Mouse (Mus musculus) midbrain, embryonic 15.5 days (tissue): ENCODE data around the gene Gnmt. TPM values are rescaled to one million over a fixed set of nuclear protein-coding genes. Genes with fewer than 3 reads are reported as not detected.

Source experiments
- ATAC-seq: fragments of 200-750 bp; cut with Nextera tagmentation; replicated peaks from 2 replicates; pipeline ENCODE4 v1.8.0; 2017; ENCODE audit warnings: moderate TSS enrichment
- H3K27ac ChIP-seq: fragments of 300-500 bp; sonication (generic); 2 replicates; pipeline ENCODE4 v1.5.1; 2015; ENCODE audit warnings: mild to moderate bottlenecking, inconsistent platforms
- H3K27me3 ChIP-seq: fragments of 300-500 bp; sonication (generic); replicated peaks from 2 replicates; pipeline ENCODE4 v1.6.1; 2015; ENCODE audit warnings: inconsistent platforms
- H3K36me3 ChIP-seq: fragments of 300-500 bp; sonication (generic); replicated peaks from 2 replicates; pipeline ENCODE4 v1.6.1; 2015; ENCODE audit warnings: inconsistent platforms
- H3K4me1 ChIP-seq: fragments of 300-500 bp; sonication (generic); 2 replicates; pipeline ENCODE4 v1.6.1; 2015; ENCODE audit warnings: inconsistent platforms
- H3K4me2 ChIP-seq: fragments of 300-500 bp; sonication (generic); 2 replicates; pipeline ENCODE4 v1.6.1; 2015; ENCODE audit warnings: inconsistent platforms, mild to moderate bottlenecking, moderate library complexity
- H3K4me3 ChIP-seq: fragments of 300-500 bp; sonication (generic); 2 replicates; pipeline ENCODE4 v1.5.1; 2015; ENCODE audit warnings: mild to moderate bottlenecking, inconsistent platforms
- H3K9ac ChIP-seq: fragments of 300-500 bp; sonication (generic); 2 replicates; pipeline ENCODE4 v1.6.1; 2015; ENCODE audit warnings: mild to moderate bottlenecking, inconsistent platforms
- H3K9me3 ChIP-seq: fragments of 300-500 bp; sonication (generic); 2 replicates; pipeline ENCODE4 v1.6.1; 2016; ENCODE audit warnings: inconsistent platforms
- WGBS: fragments of 180-500 bp; shearing (Covaris S2); methylation state at CpG from one replicate; pipeline ENCODE4 v1.1.7; 2015; ENCODE audit warnings: mixed read lengths; 5-methylcytosine and 5-hydroxymethylcytosine counted together
- polyA plus RNA-seq: library from polyadenylated mRNA; unstranded; fragments of >200 nt; fragmentation: Nextera tagmentation; extraction: Ambion mirVana; gene quantifications from 2 replicates; pipeline ENCODE4 v1.2.1, GENCODE M21; 2015

Gene Gnmt
- polyA plus RNA-seq, 1 experiment from 2014 or later, result 0.65 TPM

DNA sequence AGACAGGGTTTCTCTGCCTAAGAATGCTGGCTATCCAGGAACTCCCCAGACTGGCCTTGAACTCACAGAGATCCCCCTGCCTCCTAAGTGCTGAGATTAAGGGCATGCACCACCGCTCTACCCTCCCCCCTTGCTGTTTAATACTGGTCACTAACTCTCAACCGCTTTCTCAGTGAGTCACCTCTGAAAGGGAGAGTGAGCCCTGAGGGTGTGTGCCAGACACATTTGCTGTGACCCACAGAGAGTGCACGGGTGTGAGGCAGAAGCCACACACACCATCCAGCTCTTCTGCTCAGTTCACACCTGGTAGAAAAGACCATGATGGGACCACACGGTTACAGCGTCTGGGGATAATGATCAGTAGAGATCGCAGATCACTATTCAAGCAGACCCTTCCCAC, 30.5 kb downstream of the Gnmt start:
- WGBS, result 93% methylated on average over 6 of the region's 6 CpGs
- H3K4me1 ChIP-seq, result peaks cover 26% of the 10 kb centered on the region
- ATAC-seq, result no peak

DNA sequence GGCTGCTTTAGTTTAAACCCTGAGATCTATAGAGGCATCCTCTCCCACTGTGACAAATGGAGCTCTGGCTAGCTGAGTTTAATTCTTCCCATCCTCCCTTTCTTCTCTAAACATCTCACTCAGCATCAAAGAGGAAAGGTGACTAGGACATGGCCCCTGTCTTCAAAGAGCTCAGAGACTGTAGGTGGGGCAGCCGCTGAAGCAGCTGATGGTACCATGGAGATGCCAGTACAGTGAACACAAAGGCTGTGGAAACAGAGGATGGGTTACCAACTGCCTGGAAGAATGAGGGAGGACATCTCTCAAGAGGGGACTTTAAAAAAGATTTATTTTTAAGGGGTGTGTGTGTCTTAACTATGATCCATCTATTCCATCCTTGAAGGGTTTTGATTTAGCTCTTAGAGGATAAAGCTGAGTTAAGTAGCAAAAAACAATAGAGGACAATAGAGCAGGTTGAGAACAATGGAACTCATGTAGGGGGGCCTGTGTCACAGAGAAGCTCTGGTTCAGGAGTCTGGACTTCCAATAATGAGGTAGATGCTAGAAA, 34.4 kb downstream of the Gnmt start:
- H3K27me3 ChIP-seq, result no peaks in the 10 kb centered on the region
- H3K4me1 ChIP-seq, result no peaks in the 10 kb centered on the region
- 53% methylated on average over 1 of the region's 1 CpGs for WGBS
- no peak overlapping the region for H3K4me2 ChIP-seq
- H3K36me3 ChIP-seq, result peaks cover 2% of the 10 kb centered on the region; the same call in 1 of the 2 replicates
- H3K9ac ChIP-seq, result no peak overlapping the region
- H3K4me3 ChIP-seq, result no peak overlapping the region
- no peak overlapping the region for H3K27ac ChIP-seq
- H3K9me3 ChIP-seq, result no peaks in the 10 kb centered on the region
- peak; percentile 62; the same call in 1 of the 2 replicates for ATAC-seq

More for the DNA sequence above, 30.5 kb downstream of the Gnmt start:
- Histone ChIP-seq H3K4me2 (no peak overlapping the region), H3K4me3 (no peak overlapping the region), H3K27me3 (no peaks in the 10 kb centered on the region), H3K36me3 (peaks cover 5% of the 10 kb centered on the region; the same call in 1 of the 2 replicates), H3K9ac (no peak overlapping the region), H3K9me3 (no peaks in the 10 kb centered on the region), H3K27ac (no peak overlapping the region)

DNA sequence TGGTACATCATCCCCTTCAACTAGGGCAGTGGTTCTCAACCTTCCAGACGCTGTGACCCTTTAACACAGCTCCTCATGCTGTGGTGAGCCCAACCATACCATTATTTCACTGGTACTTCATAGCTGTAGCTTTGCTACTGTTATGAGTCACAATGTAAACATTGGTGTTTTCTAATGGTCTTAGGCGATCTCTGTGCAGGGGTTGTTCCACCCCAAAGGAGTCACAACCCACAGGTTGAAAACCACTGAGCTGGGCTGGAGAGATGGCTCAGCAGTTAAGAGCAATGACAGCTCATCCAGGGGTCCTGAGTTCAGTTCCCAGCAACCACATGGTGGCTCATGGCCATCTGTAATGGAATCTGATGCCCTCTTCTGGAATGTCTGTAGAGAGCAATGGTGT, 37.6 kb downstream of the Gnmt start:
- 99% methylated on average over 2 of the region's 2 CpGs for WGBS
- no peak overlapping the region for H3K9ac ChIP-seq
- no peaks in the 10 kb centered on the region for H3K9me3 ChIP-seq
- peaks cover 5% of the 10 kb centered on the region; the same call in 1 of the 2 replicates for H3K36me3 ChIP-seq
- no peaks in the 10 kb centered on the region for H3K27me3 ChIP-seq
- ATAC-seq, result no peak
- H3K27ac ChIP-seq, result no peak overlapping the region
- H3K4me2 ChIP-seq, result no peak overlapping the region
- no peak overlapping the region for H3K4me3 ChIP-seq
- H3K4me1 ChIP-seq, result no peaks in the 10 kb centered on the region

DNA sequence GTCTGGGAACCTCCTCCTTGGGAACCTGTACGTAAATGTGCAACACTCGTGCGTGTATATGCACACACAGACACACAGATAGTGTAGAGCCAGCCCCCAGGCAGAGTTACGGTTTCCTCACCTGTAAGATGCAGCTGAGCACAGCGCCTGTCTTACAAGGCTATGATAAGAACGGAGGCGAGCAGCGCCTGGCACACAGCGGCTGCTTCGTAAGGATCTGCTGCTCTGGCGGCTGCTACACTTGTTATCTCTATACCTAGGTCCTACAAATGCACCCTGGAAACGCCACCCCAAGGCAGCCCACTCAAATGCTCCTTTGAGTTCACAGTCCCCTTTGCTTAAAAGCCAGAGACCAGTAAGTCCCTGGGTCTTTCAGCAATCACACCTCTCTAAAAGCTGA, 38.3 kb downstream of the Gnmt start:
- Histone ChIP-seq H3K4me1 (no peaks in the 10 kb centered on the region), H3K36me3 (peaks cover 12% of the 10 kb centered on the region; the same call in 1 of the 2 replicates), H3K27me3 (no peaks in the 10 kb centered on the region), H3K4me2 (no peak overlapping the region), H3K4me3 (no peak overlapping the region), H3K27ac (no peak overlapping the region), H3K9ac (no peak overlapping the region), H3K9me3 (no peaks in the 10 kb centered on the region)
- 96% methylated on average over 12 of the region's 12 CpGs for WGBS
- no peak for ATAC-seq

DNA sequence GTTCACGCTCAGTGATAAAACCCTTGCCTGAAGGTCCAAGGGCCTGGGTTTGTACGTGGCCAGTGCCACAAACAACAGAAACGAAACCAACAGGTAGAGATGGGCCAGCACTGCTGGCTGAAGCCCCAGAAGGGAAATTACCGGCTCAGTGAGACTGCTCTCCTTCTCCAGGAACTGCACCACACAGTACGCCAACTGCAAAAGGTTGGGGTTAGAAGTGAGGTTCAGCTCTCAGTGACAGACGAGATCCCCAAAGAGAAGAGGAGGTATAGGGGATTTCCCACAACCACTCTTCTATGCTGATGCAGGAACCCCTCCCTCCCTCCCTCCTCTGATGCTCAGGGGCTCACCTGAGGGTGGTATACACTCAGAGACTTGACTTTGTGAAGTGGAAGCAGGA, 43.1 kb downstream of the Gnmt start:
- Histone ChIP-seq H3K9ac (no peak overlapping the region), H3K4me3 (no peak overlapping the region), H3K4me2 (no peak overlapping the region), H3K27ac (no peak overlapping the region), H3K4me1 (peaks cover 9% of the 10 kb centered on the region), H3K9me3 (no peaks in the 10 kb centered on the region), H3K27me3 (no peaks in the 10 kb centered on the region), H3K36me3 (peaks cover 37% of the 10 kb centered on the region)
- WGBS, result 92% methylated on average over 6 of the region's 6 CpGs
- no peak for ATAC-seq

DNA sequence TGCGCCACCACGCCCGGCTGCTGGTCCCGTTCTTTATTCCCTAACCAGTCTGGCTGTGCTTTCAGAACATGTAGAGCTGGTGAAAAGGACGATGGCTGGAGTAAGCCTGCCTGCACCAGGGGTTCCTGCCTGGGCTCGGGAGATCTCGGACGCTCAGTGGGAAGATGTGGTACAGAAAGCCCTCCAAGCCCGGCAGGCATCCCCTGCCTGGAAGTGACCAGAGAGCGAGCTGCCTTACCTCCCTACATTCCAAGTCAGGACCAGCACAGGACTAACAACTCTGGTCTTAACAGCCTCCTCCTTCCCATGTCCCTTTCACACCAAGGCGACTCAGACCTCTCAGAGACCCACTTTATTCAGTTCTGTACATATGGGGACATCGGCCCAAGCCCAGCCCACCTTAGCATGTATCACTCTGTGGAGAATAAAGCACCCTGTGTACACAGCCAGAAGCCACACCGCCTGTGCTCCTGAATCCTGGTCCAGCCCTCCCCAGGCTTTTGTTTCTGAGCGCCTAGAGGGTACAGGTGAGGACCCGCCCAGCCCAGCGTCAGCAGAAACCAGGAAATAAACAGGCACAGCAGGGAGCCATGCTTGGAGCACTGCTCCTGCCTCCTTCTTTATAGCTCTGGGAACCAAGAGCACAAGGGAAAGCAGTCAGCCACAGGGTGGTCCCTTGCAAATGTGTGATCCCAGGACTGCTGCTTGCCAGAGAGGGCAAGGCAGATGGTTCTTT, 46.1 kb downstream of the Gnmt start:
- no peak overlapping the region for H3K4me3 ChIP-seq
- WGBS, result 84% methylated on average over 16 of the region's 16 CpGs
- no peak for ATAC-seq
- H3K9me3 ChIP-seq, result no peaks in the 10 kb centered on the region
- H3K4me1 ChIP-seq, result peaks cover 29% of the 10 kb centered on the region
- H3K36me3 ChIP-seq, result peaks cover 37% of the 10 kb centered on the region
- H3K4me2 ChIP-seq, result no peak overlapping the region
- H3K9ac ChIP-seq, result no peak overlapping the region
- H3K27me3 ChIP-seq, result no peaks in the 10 kb centered on the region
- no peak overlapping the region for H3K27ac ChIP-seq

DNA sequence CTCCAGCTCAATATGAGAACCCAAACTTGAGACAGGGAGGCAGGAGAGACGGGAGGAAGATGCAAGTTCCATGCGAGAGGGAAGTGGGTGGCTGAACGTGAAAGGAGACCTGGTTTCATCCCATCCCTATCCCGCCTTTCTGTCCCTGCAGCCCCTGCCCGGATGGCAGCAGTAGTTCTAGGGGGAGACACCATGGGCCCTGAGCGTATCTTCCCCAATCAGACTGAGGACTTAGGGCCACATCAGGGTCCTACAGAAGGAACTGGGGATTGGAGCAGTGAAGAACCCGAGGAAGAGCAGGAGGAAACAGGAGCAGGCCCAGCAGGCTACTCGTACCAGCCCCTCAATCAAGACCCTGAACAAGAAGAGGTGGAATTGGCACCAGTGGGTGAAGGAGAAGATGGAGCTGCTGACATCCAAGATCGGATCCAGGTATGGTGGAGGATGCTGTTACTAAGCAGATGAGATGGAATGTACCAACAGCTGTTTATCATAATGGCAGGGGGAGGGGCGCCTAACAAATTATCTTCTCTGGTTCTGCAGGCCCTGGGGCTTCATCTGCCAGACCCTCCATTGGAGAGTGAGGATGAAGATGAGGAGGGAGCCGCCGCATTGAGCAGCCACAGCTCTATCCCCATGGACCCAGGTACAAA, 47.4 kb downstream of the Gnmt start:
- peak overlapping the region; percentile 86 for H3K4me3 ChIP-seq
- peak overlapping the region; percentile 90 for H3K27ac ChIP-seq
- WGBS, result 26% methylated on average over 12 of the region's 12 CpGs
- peak overlapping the region; percentile 49 for H3K9ac ChIP-seq
- no peaks in the 10 kb centered on the region for H3K9me3 ChIP-seq
- peaks cover 29% of the 10 kb centered on the region for H3K4me1 ChIP-seq
- no peaks in the 10 kb centered on the region for H3K27me3 ChIP-seq
- peak; percentile 7 for ATAC-seq
- H3K36me3 ChIP-seq, result peaks cover 42% of the 10 kb centered on the region
- peak overlapping the region; percentile 81 for H3K4me2 ChIP-seq

DNA sequence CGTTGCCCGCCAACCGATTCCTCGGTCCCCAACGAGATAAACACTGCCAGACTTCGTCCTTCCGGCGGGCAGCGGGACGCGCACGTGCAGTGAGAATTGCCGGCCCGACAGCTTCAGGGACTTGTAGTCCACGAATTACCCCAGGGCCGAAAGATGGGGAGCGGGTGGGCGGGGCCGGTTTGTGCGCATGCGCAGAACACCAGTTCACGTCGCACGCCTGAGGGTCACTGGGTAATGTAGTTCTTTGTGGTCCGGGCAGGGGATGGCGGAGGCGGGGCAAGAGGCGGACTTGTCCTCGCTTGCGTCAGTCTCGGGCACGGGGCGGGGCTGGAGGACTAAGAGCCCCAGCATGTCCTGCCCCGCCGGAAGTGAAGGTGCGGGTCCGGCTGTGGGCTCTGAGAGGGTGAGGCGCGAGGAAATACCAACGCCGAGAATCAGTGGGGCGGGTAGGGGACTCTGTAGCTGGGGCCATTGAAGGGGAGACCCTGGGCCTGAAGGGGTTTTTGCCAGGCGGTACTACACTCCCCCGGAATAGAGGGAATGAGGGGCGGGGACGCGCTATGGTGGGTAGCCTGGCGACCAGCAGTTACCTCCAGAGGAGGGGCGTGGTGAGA, 48.1 kb downstream of the Gnmt start, which contains the start of gene Klhdc3:
Klhdc3 (minus strand) TSS at position 155 of the 614 bp plus-strand sequence.
- Histone ChIP-seq H3K9me3 (no peaks in the 10 kb centered on the region), H3K4me1 (peaks cover 29% of the 10 kb centered on the region), H3K4me3 (peak within 1 kb of the TSS; percentile 86), H3K36me3 (peaks cover 44% of the 10 kb centered on the region), H3K27me3 (no peaks in the 10 kb centered on the region), H3K9ac (peak within 1 kb of the TSS; percentile 71), H3K4me2 (peak within 1 kb of the TSS; percentile 81), H3K27ac (peak within 1 kb of the TSS; percentile 90)
- peak; percentile 97 for ATAC-seq
- WGBS, result under 1% methylated on average over 48 of the region's 49 CpGs

DNA sequence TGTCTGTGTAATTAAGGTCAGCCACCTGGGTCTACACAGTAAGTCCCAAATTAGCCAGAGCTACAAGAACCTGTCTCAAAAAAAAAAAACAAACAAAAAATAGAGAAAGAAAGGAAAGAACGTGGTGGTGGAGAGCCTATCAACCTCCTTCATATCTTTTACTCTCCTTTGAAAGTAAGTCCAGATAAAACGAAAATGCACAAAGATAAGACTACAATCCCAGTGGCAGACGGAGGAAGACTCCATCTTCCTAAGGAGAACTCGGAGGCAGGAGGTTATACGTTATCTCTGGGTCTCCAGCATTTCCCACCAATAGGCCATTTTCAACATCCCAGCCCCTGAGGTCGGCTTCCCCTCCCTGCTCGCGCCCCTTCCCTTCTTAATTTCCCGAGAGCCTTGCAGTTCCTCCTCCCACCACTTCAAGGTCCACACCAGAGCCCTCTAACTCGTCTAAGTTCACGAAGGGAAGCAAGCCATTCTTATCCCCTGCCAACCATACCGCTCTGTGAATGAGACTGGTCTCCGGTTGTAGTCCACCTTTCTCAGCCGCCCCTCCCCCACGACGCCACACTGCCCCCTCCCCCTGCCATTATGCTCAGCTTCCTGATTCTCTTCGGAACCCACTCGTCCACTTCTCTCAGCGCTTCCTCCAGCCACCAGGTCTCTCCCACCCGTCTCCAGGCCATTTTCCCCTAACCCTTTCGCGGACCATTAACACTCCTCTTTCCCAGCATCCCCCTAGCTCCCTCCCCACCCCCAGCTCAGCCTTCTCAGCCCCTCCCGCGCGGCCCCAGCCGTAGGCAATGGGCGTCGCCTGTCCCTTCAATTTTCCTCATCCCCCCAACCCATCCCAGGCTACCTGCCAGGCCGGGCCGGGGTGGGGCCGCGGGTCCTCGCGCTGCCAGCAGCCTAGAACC, 48.9 kb downstream of the Gnmt start:
- peak overlapping the region; percentile 71 for H3K9ac ChIP-seq
- peaks cover 29% of the 10 kb centered on the region for H3K4me1 ChIP-seq
- H3K4me2 ChIP-seq, result peak overlapping the region; percentile 81
- H3K27me3 ChIP-seq, result no peaks in the 10 kb centered on the region
- WGBS, result under 1% methylated on average over 34 of the region's 34 CpGs
- H3K4me3 ChIP-seq, result peak overlapping the region; percentile 86
- H3K36me3 ChIP-seq, result peaks cover 41% of the 10 kb centered on the region
- H3K27ac ChIP-seq, result peak overlapping the region; percentile 90
- no peaks in the 10 kb centered on the region for H3K9me3 ChIP-seq
- ATAC-seq, result peak; percentile 25

DNA sequence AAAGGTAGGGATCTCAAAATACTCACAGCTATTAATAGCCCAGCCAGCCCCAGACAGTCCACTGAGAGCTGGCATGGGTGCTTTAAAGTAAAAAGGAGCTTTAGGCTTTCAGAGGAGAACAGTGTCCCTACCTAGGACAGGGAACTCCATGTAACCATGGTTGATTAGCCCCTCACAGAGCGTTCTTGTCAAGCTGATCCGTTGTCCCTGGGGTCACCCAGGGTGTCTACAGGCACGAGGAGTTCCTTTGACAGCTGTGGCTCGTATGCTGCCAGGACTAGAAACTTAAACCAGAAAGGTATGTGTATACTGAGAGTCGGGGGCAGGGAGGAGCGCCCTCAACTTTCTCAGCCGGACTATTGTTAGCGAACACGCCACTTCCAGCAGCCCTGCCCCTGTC, 50.1 kb downstream of the Gnmt start:
- H3K27me3 ChIP-seq, result no peaks in the 10 kb centered on the region
- no peak for ATAC-seq
- H3K36me3 ChIP-seq, result peaks cover 30% of the 10 kb centered on the region
- H3K27ac ChIP-seq, result no peak overlapping the region
- H3K9ac ChIP-seq, result peak overlapping the region; percentile 71; the same call in 1 of the 2 replicates
- H3K4me3 ChIP-seq, result no peak overlapping the region
- H3K4me2 ChIP-seq, result peak overlapping the region; percentile 81
- H3K4me1 ChIP-seq, result peaks cover 36% of the 10 kb centered on the region
- 73% methylated on average over 9 of the region's 9 CpGs for WGBS
- no peaks in the 10 kb centered on the region for H3K9me3 ChIP-seq

DNA sequence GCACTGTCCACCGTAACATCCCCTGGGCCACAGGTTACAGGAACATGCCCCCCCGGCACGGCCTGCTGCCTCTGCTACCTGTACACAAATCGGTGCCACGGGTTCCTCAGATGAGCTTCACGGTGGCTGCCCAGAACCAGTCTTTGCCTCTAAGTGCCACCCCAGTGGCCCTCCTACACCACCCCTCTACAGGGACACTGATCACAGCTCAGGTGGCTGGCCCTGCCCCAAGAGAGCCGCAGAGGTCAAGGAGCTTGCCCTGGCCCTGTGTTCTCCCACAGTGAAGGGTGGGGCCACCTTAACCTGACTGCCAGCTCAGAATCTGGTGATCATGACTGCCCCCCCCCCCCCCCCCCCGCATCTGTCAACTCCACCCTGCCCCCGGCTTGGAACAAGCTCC, 50.6 kb downstream of the Gnmt start, which contains the start of gene Mea1:
Mea1 (plus strand) TSS at position 378 of the 400 bp plus-strand sequence.
- Histone ChIP-seq H3K4me3 (peak within 1 kb of the TSS; percentile 86), H3K27ac (0 out of 2 replicates have a peak within 1 kb of the TSS, but pooled peaks have one; percentile 90), H3K27me3 (no peaks in the 10 kb centered on the region), H3K4me1 (peaks cover 40% of the 10 kb centered on the region), H3K9ac (peak within 1 kb of the TSS; percentile 71), H3K4me2 (peak within 1 kb of the TSS; percentile 81), H3K9me3 (no peaks in the 10 kb centered on the region), H3K36me3 (peaks cover 25% of the 10 kb centered on the region)
- no peak for ATAC-seq
- WGBS, result 88% methylated on average over 8 of the region's 9 CpGs
